Mouse (Mus musculus) neutrophil, adult 5-6 weeks (primary cell): ENCODE measurements around the gene Mthfd1l. TPM values are rescaled to one million over a fixed set of nuclear protein-coding genes. Genes with fewer than 3 reads are reported as not detected.

ENCODE experiments used
- ATAC-seq: fragments of 151-379, 151-347 bp; 2 replicates; pipeline ENCODE4 v1.8.0; 2017; ENCODE audit warnings: mild to moderate bottlenecking, moderate TSS enrichment; ENCODE audit not compliant: insufficient number of reproducible peaks, poor library complexity, low FRiP score, severe bottlenecking; ENCODE audit errors: extremely low read depth
- total RNA-seq: library from RNA; stranded (forward); fragments of 200-1000 nt; gene quantifications from 2 replicates; pipeline ENCODE4 v1.2.3, GENCODE M21; 2017

Gene Mthfd1l
- total RNA-seq, 1 experiment from 2014 or later = 39.5 TPM

- no peak for ATAC-seq
Observed at GRCm38 (mm10) chr10:3974380-3974779, 1.5 kb downstream of the Mthfd1l start.

DNA sequence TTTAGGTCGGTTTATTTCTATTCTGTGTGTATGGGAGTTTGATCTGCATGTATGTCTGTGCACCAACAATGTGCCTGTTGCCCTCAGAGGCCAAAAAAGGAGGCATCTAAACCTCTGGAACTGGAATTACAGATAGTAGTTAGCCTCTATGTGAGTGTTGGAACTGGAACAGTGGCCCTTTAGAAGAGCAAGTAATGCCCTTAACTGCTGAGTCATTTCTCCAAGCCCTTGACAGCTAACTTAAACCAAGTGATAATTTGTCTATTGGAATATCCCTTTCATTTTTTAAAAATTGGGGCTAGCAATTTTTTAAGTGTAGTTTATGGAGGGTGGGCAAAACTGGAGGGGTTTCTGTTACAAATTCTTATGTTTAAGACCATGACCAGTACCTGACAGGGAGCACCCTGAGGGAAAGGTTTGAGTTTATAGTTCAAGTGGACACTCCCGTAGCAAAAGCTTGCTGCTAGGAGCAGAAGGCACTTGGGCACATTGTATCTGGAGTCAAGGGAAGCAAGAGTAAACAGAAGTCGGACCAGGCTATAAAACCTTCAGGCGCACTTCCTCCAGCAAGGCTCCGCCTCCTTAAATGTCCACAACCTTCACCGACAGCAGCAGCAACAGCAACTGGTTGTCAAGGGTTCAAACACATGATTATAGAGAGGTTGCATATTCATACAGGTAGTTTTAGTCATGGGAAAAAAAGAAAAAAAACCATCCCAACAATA, 3.1 kb downstream of the Mthfd1l start:
- no peak for ATAC-seq

DNA sequence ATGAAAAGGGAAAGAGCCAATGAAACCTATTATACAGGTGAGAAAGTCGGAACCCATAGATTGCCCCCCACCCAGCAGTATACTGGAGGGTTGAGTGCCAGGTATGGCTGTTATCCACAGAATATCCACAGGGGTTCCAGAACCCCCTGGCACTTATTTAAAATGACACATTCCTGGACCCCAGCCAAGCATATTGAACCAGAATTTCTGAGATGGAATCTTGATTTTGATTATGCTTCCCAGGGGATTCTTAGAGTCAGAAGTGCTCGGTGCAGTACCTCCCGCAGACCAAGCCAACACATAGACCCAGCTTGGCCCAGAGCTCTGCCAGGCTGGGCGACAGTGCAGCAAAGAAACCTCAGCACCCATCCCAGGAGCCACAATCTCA, 3.7 kb downstream of the Mthfd1l start:
- ATAC-seq = no peak

DNA sequence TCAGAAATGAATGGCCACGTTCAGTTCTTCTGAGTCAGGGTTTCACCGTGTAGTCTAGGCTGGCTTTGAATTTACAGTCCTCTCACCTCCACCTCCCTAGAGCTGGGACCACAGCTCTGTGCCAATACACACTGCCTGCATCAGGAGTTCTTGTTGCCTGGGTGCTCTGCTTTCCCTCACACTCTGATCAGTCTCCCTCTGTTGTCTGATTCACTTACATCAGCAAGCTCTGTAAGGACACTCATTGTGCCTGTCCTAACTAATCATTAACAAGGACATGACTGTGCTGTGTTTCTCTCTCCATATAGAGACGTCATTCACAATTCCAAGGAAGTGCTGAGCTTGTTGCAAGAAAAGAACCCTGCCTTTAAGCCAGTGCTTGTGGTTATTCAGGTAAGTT, 5.4 kb downstream of the Mthfd1l start:
- ATAC-seq = no peak

- no peak for ATAC-seq
Observed at GRCm38 (mm10) chr10:3978792-3979488, 6.0 kb downstream of the Mthfd1l start.

DNA sequence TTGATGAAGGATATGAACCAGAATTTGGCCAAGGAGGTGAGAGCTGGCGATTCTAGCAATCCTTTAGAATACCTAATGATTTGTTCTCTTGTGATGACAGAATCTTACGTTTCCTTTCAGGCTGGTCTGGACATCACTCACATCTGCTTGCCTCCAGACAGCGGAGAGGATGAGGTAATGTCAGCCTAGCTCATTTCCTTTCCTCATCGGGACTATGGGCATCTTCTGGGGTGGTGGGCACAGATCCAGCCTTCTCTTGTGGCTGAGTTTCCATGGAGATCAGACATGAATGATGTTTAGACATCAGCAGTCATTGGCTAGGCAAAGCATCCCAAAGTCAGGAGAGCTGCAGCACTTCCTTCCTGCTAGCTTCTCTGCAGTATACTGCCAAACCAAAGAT, 7.3 kb downstream of the Mthfd1l start:
- ATAC-seq = no peak

DNA sequence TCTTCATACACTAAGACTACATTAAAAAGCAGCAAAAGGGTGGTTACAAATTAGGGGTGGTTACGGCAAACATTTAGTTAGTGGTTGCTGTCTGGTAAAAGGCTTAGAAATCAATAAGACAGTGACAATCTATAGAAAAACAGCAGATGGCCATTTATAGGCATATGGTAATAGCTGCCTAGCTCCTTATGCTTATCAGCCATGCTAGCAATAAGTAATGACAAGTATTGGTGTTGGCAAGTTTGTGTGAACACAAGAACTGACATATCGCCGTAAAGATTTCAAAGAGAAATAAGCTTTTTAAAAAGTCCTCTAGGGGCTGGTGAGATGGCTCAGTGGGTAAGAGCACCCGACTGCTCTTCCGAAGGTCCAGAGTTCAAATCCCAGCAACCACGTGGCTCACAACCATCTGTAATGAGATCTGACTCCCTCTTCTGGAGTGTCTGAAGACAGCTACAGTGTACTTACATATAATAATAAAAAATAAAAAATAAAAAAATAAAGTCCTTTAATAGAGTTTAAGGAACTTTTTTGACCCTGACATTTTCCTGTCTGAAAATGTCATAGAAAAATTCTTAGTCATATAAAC, 17.5 kb downstream of the Mthfd1l start:
- ATAC-seq = no peak

DNA sequence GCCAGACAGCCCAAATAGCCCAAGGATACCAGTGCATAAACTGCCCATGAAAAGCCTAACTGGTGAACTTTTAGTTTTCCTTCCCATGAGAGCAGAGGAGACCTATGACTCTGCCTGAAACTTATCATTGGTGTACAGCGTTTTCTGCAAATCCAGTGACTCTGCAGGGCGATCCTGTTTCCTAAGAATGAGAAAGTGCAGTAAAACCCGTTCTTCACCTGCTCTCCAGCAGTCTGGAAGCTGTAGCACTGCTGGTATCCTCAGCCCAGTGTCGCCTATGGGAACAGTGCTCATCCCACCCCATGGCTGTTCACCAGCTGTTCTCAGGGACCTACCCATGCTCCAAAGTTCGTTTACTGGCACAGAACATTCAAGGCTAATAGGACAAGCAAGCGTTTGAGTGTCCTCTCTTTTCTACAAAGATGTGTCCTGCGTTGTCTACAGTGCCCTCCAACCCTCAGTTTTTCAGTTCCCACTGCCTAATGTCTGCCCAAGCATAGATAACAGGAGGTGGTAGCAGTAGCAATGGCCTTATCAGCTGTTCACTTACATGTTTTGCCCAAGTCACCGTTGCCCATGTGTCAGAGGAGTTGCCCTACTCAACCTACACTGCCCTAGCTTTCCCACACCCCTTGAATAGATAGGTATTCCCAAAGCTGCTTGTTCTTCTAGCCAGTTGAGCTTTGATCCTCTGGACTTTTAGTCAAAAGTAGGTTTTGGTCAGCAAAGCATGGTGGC, 20.6 kb downstream of the Mthfd1l start:
- ATAC-seq = no peak

- ATAC-seq = no peak
Observed at GRCm38 (mm10) chr10:3995277-3995676, 22.4 kb downstream of the Mthfd1l start.

DNA sequence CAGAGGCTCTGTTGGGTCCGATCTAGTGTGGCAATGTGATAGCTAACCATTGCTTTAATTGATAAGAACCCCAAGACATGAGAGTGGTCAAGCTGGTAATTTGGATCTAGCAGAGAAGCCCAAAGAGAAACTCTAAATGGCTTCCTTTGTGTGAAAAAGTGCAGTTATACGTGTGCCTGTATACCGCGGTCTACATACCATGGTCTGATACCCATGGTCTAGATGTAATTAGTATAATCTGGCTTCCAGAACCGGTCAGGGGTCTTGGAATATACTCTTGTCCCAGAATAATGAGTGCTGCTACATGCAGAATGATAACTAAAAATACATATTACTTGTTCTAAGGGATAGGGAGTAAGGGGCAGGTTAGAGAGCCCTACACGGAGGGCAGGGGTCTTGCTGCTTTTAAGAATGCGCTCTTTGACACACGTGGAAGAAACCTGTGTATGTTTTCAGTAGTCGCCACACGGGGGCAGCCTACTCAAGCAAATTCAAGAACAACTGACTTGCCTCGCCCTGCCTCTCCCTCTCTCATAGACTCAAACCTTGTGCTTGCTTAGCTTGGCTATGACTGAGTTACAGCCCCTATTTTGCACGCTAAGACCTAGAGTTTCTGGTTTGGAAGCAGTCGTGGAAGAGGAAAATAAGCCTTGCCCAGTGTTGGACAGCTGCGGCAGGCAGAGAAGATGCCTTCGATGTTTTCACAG, 23.4 kb downstream of the Mthfd1l start:
- peak; percentile 66; the same call in 1 of the 2 replicates for ATAC-seq

DNA sequence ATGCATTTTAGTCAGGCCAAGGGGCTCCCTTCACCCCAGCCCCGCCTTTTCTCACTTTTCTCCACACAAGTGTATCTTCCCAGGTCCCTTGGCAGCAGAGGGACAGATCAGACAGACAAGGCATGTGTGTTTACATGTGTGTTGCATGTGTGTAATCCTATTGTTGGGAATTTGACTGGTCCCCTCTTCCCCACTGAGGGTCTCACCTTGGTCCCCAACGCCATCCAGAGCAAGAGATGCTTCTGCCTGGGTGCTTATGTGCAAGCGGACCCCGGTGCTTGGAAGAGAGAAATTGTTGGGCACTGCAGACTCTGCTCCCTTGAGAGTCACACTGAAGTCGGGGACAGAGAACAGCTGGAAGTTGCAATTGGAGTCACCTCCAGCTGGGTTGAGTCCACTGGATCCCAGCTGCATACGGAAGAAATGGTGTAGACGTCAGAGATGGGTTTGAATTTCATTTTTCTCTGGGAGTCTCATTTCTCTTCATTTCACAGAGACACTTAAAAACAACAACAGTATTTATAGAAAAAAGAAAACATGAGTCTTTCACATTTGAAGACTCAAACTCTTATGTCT, 25.0 kb downstream of the Mthfd1l start:
- no peak for ATAC-seq

- no peak for ATAC-seq
Observed at GRCm38 (mm10) chr10:4002711-4003110, 29.8 kb downstream of the Mthfd1l start.

GRCm38 (mm10) chr10:4005191-4005590, 32.3 kb downstream of the Mthfd1l start:
- no peak for ATAC-seq

DNA sequence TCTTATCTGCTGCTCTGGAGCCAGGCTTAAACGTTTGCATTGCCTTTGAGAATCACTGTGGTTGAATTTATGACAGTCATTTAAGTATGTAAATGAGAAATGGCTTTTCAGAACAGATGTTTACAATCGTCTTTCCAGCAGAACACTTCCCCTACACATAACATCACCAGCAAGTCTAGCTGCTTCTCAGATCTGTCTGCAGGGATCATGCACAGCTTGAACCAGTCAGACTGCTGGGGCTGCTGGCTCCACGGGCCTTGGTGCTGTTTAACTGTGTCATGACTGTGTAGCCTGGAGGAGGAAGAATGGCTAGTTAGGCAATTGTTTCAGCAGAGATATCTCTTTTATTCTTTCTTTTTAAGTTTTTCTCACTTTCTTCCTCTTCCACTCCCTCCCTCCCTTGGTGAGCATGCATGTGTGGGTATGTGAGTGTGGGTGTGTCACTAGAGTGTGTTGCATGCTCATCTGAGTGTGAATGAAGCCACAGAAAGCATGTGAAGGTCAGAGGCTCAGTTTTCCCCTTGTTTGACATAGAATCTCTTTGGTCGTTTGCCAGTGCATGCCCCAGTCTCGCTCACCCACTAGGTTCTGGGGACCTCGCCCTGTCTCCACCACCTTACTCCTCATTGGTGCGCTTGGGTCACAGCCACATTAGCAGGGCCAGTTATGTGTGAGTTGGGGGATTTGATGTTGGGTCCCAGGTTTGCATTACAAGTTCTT, 33.5 kb downstream of the Mthfd1l start:
- ATAC-seq = no peak

- no peak for ATAC-seq
Observed at GRCm38 (mm10) chr10:4022628-4023303, 49.8 kb downstream of the Mthfd1l start.

GRCm38 (mm10) chr10:4026616-4027015, 53.7 kb downstream of the Mthfd1l start:
- no peak for ATAC-seq

DNA sequence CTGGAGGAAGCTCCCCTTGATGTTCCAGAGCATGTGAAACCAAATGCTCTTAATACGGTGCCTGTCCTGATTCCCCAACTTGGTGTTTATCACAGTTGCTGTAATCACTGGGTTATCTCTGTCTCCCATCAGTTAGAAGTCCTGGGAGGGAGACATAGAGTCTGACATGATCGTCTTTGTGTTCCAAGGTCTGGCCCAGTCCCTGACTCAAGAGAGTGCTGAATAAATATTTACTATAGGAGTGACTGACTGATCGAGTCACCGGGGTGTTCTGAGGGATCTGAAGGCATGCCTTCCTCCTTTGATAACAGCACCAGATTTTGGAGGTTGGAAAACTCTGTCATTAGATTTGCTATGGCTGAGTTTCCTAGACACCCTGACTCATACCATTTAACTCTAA, 54.5 kb downstream of the Mthfd1l start:
- no peak for ATAC-seq
